Mouse (Mus musculus) lung, postnatal 0 days (tissue): ENCODE measurements around the gene 2410131K14Rik. TPM values are rescaled to one million over a fixed set of nuclear protein-coding genes. Genes with fewer than 3 reads are reported as not detected.

Source experiments
- ATAC-seq: fragments of 200-750 bp; cut with Nextera tagmentation; 2 replicates; pipeline ENCODE4 v1.8.0; 2017; ENCODE audit warnings: moderate library complexity
- DNase-seq: peaks from one replicate; pipeline ENCODE4 v3.0.0-alpha.2; 2016; ENCODE audit warnings: low spot score
- H3K27ac ChIP-seq: fragments of 300-500 bp; sonication (generic); 2 replicates; pipeline ENCODE4 v1.5.1; 2014; ENCODE audit warnings: antibody characterized with exemption, mild to moderate bottlenecking, low read length, mixed read lengths
- H3K27me3 ChIP-seq: fragments of 300-500 bp; sonication (generic); replicated peaks from 2 replicates; pipeline ENCODE4 v1.6.1; 2014; ENCODE audit warnings: low read length, mixed read lengths; ENCODE audit not compliant: insufficient read depth
- H3K36me3 ChIP-seq: fragments of 300-500 bp; sonication (generic); 2 replicates; pipeline ENCODE4 v1.6.1; 2014; ENCODE audit warnings: low read length, mixed read lengths; ENCODE audit not compliant: insufficient read depth
- H3K4me1 ChIP-seq: fragments of 300-500 bp; sonication (generic); 2 replicates; pipeline ENCODE4 v1.6.1; 2014; ENCODE audit warnings: antibody characterized with exemption, low read depth, low read length, mixed read lengths; ENCODE audit not compliant: insufficient read depth
- H3K4me2 ChIP-seq: fragments of 300-500 bp; sonication (generic); replicated peaks from 2 replicates; pipeline ENCODE4 v1.6.1; 2014; ENCODE audit warnings: low read depth, mild to moderate bottlenecking, low read length, moderate library complexity, mixed read lengths
- H3K4me3 ChIP-seq: fragments of 300-500 bp; sonication (generic); 2 replicates; pipeline ENCODE4 v1.5.1; 2014; ENCODE audit warnings: low read depth, low read length
- H3K9ac ChIP-seq: fragments of 300-500 bp; sonication (generic); replicated peaks from 2 replicates; pipeline ENCODE4 v1.6.1; 2014; ENCODE audit warnings: low read depth, mild to moderate bottlenecking
- H3K9me3 ChIP-seq: fragments of 300-500 bp; sonication (generic); 2 replicates; pipeline ENCODE4 v1.6.1; 2016; ENCODE audit warnings: low read length, mixed read lengths
- CTCF ChIP-seq: IDR thresholded peaks from 2 replicates; pipeline ENCODE4 v1.5.1; 2016; ENCODE audit warnings: antibody characterized with exemption, mild to moderate bottlenecking
- EP300 ChIP-seq: IDR thresholded peaks from 2 replicates; pipeline ENCODE4 v1.6.1; 2016; ENCODE audit warnings: antibody characterized with exemption, mild to moderate bottlenecking, control low read depth
- WGBS: fragments of 180-500 bp; shearing (Covaris S2); extraction: QIAGEN DNeasy Blood & Tissue Kit; methylation state at CpG from one replicate; pipeline ENCODE4 v1.1.7; 2014; 5-methylcytosine and 5-hydroxymethylcytosine counted together
- polyA plus RNA-seq: library from polyadenylated mRNA; unstranded; fragments of >200 nt; fragmentation: Nextera tagmentation; extraction: Ambion mirVana; gene quantifications from 2 replicates; pipeline ENCODE4 v1.2.1, GENCODE M21; 2015

The 2410131K14Rik gene
- 4.5 and 4.9 TPM in 2 replicates for polyA plus RNA-seq

DNA sequence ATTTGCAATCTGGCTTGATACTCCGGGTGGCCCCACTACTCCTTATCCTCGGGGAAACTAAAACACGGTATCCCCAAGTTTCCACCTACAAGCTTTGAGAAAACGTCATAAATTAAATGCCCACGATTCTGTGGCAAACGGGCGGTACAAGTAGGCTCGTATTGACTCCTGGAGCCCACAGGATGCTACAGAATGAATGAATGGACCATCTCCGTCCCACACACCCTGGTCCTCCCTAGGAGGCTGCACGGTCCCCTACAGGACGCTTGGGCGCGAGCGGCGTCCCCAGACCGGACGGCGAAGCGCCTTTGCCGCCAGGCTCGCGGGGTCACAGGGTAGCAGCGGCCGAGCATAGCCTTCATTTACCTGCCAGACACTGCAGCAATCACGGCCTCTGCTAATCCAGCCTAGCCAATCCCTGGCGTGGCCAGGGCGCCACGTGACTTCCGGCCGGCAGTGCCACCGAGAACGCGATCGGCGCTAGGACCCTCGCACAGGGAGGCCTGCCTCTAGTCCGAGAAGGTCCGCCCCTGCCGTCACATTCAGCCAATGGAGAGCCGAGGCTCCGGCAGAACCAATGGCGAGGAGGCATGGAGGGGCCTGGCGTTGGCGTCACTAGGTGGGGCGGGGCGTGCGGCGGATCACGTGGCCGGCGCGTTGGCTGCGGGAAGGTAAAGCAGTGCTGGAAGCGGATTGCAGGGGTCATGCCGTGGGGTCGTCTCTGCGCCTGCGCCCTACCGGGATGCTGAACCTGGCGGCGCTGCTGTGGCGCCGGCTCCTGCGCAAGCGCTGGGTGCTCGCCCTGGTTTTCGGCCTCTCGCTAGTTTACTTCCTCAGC is at the start of gene 2410131K14Rik, which contains the start of gene Rnft2:
Gene 2410131K14Rik, plus strand, starts transcription at position 622 of the 838 bp plus-strand sequence.
Gene Rnft2, minus strand, starts transcription at position 511 of the 838 bp plus-strand sequence.
- ATAC-seq = peak; percentile 100
- Histone ChIP-seq H3K9ac (peak within 1 kb of the TSS; percentile 59), H3K27me3 (no peaks in the 10 kb centered on the region), H3K4me1 (peaks cover 3% of the 10 kb centered on the region; the same call in 1 of the 2 replicates), H3K4me3 (peak within 1 kb of the TSS; percentile 68), H3K36me3 (0 out of 2 replicates have a peak, but pooled peaks cover 4% of the 10 kb centered on the region), H3K4me2 (peak within 1 kb of the TSS; percentile 93), H3K9me3 (no peaks in the 10 kb centered on the region), H3K27ac (peak within 1 kb of the TSS; percentile 68)
- 5% methylated on average over 67 of the region's 68 CpGs for WGBS
- DNase-seq = peak; percentile 99
- TF ChIP-seq EP300 (no peak), CTCF (0 out of 2 replicates have a peak, but pooled peaks have one; percentile 15)

DNA sequence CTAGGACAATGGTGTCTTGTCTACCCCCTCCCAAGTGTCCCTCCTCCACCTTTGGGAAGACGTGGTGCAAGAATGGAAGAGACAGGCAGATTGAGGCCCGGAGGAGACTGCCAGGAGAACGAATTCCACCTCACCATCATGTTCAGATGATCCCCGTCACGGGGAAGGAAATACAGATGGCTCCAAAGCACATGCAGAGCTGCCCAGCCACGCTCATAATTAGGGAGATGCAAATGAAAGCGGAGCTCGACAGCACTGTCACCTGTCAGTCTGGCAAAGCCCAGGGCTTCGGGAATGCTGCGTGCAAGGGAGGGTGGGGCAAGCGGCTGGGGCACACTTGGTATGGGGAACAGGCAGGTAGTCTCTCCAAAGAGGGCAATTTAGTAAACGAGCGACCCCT is 47.6 kb upstream of the 2410131K14Rik start:
- no peaks in the 10 kb centered on the region for H3K36me3 ChIP-seq
- 71% methylated on average over 13 of the region's 13 CpGs for WGBS
- no peak overlapping the region for H3K4me3 ChIP-seq
- H3K27me3 ChIP-seq = no peaks in the 10 kb centered on the region
- no peak overlapping the region for H3K9ac ChIP-seq
- DNase-seq (no peak), ATAC-seq (no peak)
- no peak overlapping the region for H3K4me2 ChIP-seq
- no peaks in the 10 kb centered on the region for H3K9me3 ChIP-seq
- no peaks in the 10 kb centered on the region for H3K4me1 ChIP-seq
- H3K27ac ChIP-seq = no peak overlapping the region
- TF ChIP-seq CTCF (no peak), EP300 (no peak)

DNA sequence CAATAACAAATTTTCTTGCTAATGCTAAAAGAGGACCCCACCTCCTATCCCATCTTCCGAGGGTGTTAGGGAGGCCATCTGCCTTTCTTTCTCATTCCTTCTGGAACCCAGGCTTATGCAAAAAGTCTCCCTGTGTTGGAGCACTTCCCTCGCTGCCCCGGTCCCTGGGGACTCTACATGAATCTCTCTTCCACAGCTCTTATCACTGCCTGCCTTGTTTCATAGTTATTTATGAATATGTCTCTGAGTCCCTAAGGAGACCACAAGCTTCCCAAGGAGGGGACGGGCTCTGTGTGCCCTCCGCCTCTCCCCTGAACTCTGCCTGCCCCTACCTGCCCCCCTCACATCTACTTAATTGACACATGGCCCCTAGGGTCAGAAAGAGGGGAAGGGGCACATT is 45.4 kb upstream of the 2410131K14Rik start:
- H3K4me2 ChIP-seq = no peak overlapping the region
- no peak overlapping the region for H3K4me3 ChIP-seq
- DNase-seq = no peak
- no peak for ATAC-seq
- no peaks in the 10 kb centered on the region for H3K9me3 ChIP-seq
- no peak overlapping the region for H3K27ac ChIP-seq
- H3K4me1 ChIP-seq = no peaks in the 10 kb centered on the region
- no peaks in the 10 kb centered on the region for H3K36me3 ChIP-seq
- H3K27me3 ChIP-seq = no peaks in the 10 kb centered on the region
- no peak for TF ChIP-seq CTCF
- TF ChIP-seq EP300 = no peak
- no peak overlapping the region for H3K9ac ChIP-seq
- 60% methylated on average over 5 of the region's 5 CpGs for WGBS

DNA sequence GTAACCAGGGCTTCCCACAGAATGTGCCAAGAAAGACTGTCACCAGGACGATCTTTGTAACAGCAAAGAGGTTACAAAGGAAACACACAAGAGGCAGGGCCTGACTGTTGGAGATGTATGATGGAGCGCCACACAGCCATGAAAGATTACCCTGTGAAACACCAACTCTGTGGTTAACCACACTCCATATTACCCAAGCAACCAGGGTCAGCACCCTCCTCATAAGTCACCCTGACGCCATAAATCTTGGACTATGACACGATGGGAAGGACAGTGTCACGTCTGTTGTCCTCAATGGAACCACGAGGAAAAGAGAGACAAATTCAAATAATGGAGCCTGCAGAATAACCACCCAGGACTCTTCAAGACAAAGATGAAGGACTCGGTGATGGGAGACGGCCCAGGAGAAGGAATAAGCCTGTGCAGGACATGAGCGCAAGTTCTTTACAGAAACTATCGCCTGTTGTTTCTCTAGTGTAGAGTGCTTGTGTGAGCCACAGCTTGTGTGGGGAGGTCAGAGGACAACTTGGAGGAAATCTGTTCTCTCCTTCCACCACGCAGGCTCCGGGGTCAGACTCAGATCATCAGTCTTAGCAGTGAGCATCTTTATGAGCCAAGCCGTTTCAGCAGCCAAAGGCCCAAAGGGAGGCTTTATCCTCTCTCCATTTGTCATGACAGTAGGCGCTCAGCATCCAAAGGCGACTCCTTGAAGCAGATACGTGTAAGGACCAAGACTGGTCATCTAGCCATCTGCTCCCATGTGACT is 40.2 kb upstream of the 2410131K14Rik start:
- Histone ChIP-seq H3K9ac (no peak overlapping the region), H3K27ac (no peak overlapping the region), H3K36me3 (no peaks in the 10 kb centered on the region), H3K4me3 (no peak overlapping the region), H3K4me1 (no peaks in the 10 kb centered on the region), H3K27me3 (no peaks in the 10 kb centered on the region; the same call in 1 of the 2 replicates), H3K4me2 (no peak overlapping the region), H3K9me3 (no peaks in the 10 kb centered on the region)
- no peak for ATAC-seq
- TF ChIP-seq CTCF (no peak), EP300 (no peak)
- 58% methylated on average over 16 of the region's 16 CpGs for WGBS
- DNase-seq = no peak

DNA sequence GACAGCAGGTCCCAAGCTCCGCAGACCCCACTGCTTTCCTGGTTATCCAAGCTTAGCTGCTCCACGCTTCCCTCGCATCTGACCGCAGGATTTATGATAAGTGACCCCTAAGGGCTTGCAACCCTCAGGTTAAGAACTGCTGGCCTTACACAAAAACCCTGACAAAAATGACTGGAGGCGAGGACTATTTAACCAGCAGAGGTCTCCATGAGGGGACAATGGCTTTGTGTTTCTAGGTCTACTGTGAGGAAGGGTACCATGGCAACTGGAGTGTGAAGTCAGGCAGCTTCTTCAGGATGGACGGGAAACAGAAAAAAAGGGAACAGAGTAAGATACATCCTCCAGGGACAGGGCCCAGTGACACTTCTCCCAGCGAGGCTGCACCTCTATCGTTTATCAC is 39.2 kb upstream of the 2410131K14Rik start:
- Histone ChIP-seq H3K9me3 (no peaks in the 10 kb centered on the region), H3K36me3 (no peaks in the 10 kb centered on the region), H3K4me1 (no peaks in the 10 kb centered on the region), H3K4me3 (no peak overlapping the region), H3K27me3 (no peaks in the 10 kb centered on the region; the same call in 1 of the 2 replicates), H3K27ac (no peak overlapping the region), H3K9ac (no peak overlapping the region), H3K4me2 (no peak overlapping the region)
- ATAC-seq (no peak), DNase-seq (no peak)
- WGBS = 77% methylated on average over 8 of the region's 8 CpGs
- TF ChIP-seq CTCF = no peak
- no peak for TF ChIP-seq EP300

DNA sequence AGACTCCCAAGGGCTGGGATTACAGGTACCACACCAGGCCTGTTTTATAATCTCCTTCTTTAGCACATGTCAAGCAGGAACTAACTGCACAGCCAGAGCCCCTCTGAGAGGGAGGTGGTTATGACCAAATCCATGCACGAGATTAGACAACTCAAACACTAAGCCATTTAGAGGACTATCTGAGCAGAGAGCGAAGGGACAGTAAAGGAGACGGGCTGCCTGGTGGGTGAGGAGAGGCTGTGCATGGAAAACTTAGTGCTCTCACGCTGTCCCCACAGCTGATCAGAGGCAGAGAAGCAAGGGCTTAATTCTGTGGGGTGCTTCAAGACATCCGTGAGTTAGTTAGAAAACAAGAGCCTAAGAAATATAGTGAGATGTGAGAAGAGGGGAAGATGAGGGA is 31.0 kb upstream of the 2410131K14Rik start:
- TF ChIP-seq EP300 = no peak
- TF ChIP-seq CTCF = no peak
- ATAC-seq = peak; percentile 24; the same call in 1 of the 2 replicates
- Histone ChIP-seq H3K4me1 (0 out of 2 replicates have a peak, but pooled peaks cover 3% of the 10 kb centered on the region), H3K36me3 (no peaks in the 10 kb centered on the region), H3K27ac (no peak overlapping the region), H3K4me2 (peak overlapping the region; percentile 58), H3K9me3 (no peaks in the 10 kb centered on the region), H3K9ac (no peak overlapping the region), H3K27me3 (no peaks in the 10 kb centered on the region), H3K4me3 (peak overlapping the region; percentile 23; the same call in 1 of the 2 replicates)
- DNase-seq = no peak
- WGBS = 15% methylated on average over 5 of the region's 5 CpGs
